Mouse (Mus musculus) midbrain, embryonic 15.5 days (tissue): Measurements from ENCODE around the gene Gmfb. TPM values are rescaled to one million over a fixed set of nuclear protein-coding genes. Genes with fewer than 3 reads are reported as not detected.

ENCODE experiments used
- ATAC-seq: fragments of 200-750 bp; cut with Nextera tagmentation; replicated peaks from 2 replicates; pipeline ENCODE4 v1.8.0; 2017; ENCODE audit warnings: moderate TSS enrichment
- H3K27ac ChIP-seq: fragments of 300-500 bp; sonication (generic); 2 replicates; pipeline ENCODE4 v1.5.1; 2015; ENCODE audit warnings: mild to moderate bottlenecking, inconsistent platforms
- H3K27me3 ChIP-seq: fragments of 300-500 bp; sonication (generic); replicated peaks from 2 replicates; pipeline ENCODE4 v1.6.1; 2015; ENCODE audit warnings: inconsistent platforms
- H3K36me3 ChIP-seq: fragments of 300-500 bp; sonication (generic); replicated peaks from 2 replicates; pipeline ENCODE4 v1.6.1; 2015; ENCODE audit warnings: inconsistent platforms
- H3K4me1 ChIP-seq: fragments of 300-500 bp; sonication (generic); 2 replicates; pipeline ENCODE4 v1.6.1; 2015; ENCODE audit warnings: inconsistent platforms
- H3K4me2 ChIP-seq: fragments of 300-500 bp; sonication (generic); 2 replicates; pipeline ENCODE4 v1.6.1; 2015; ENCODE audit warnings: inconsistent platforms, mild to moderate bottlenecking, moderate library complexity
- H3K4me3 ChIP-seq: fragments of 300-500 bp; sonication (generic); 2 replicates; pipeline ENCODE4 v1.5.1; 2015; ENCODE audit warnings: mild to moderate bottlenecking, inconsistent platforms
- H3K9ac ChIP-seq: fragments of 300-500 bp; sonication (generic); 2 replicates; pipeline ENCODE4 v1.6.1; 2015; ENCODE audit warnings: mild to moderate bottlenecking, inconsistent platforms
- H3K9me3 ChIP-seq: fragments of 300-500 bp; sonication (generic); 2 replicates; pipeline ENCODE4 v1.6.1; 2016; ENCODE audit warnings: inconsistent platforms
- WGBS: fragments of 180-500 bp; shearing (Covaris S2); methylation state at CpG from one replicate; pipeline ENCODE4 v1.1.7; 2015; ENCODE audit warnings: mixed read lengths; 5-methylcytosine and 5-hydroxymethylcytosine counted together
- polyA plus RNA-seq: library from polyadenylated mRNA; unstranded; fragments of >200 nt; fragmentation: Nextera tagmentation; extraction: Ambion mirVana; gene quantifications from 2 replicates; pipeline ENCODE4 v1.2.1, GENCODE M21; 2015

Gene Gmfb
- polyA plus RNA-seq, 1 experiment from 2014 or later = 125 TPM

GRCm38 (mm10) chr14:46767116-46767515 lies 54.9 kb downstream of the Gmfb start:
- Histone ChIP-seq H3K9ac (no peak overlapping the region), H3K27ac (no peak overlapping the region), H3K4me2 (no peak overlapping the region), H3K36me3 (peaks cover 6% of the 10 kb centered on the region; the same call in 1 of the 2 replicates), H3K9me3 (no peaks in the 10 kb centered on the region), H3K4me1 (no peaks in the 10 kb centered on the region), H3K4me3 (no peak overlapping the region), H3K27me3 (no peaks in the 10 kb centered on the region)
- no peak for ATAC-seq
- WGBS = 86% methylated on average over 12 of the region's 12 CpGs

- H3K4me1 ChIP-seq = peaks cover 7% of the 10 kb centered on the region; the same call in 1 of the 2 replicates
- peak overlapping the region; percentile 55 for H3K4me3 ChIP-seq
- no peak for ATAC-seq
- no peaks in the 10 kb centered on the region for H3K9me3 ChIP-seq
- no peaks in the 10 kb centered on the region for H3K36me3 ChIP-seq
- no peak overlapping the region for H3K27ac ChIP-seq
- peak overlapping the region; percentile 85 for H3K4me2 ChIP-seq
- no peak overlapping the region for H3K9ac ChIP-seq
- WGBS = 50% methylated on average over 6 of the region's 6 CpGs
- H3K27me3 ChIP-seq = no peaks in the 10 kb centered on the region
Observed at GRCm38 (mm10) chr14:46761186-46761585, 60.9 kb downstream of the Gmfb start.

GRCm38 (mm10) chr14:46760355-46761029 lies 61.5 kb downstream of the Gmfb start, which contains the start of gene Cdkn3:
Gene Cdkn3 (plus strand): TSS chr14:46760541.
- peak; percentile 100 for ATAC-seq
- Histone ChIP-seq H3K4me3 (peak within 1 kb of the TSS; percentile 55), H3K36me3 (no peaks in the 10 kb centered on the region), H3K27ac (peak within 1 kb of the TSS; percentile 6; the same call in 1 of the 2 replicates), H3K9me3 (no peaks in the 10 kb centered on the region), H3K4me1 (peaks cover 7% of the 10 kb centered on the region; the same call in 1 of the 2 replicates), H3K9ac (peak within 1 kb of the TSS; percentile 56), H3K4me2 (peak within 1 kb of the TSS; percentile 85), H3K27me3 (no peaks in the 10 kb centered on the region)
- WGBS = under 1% methylated on average over 54 of the region's 54 CpGs

GRCm38 (mm10) chr14:46759970-46760354 lies 62.1 kb downstream of the Gmfb start:
- Histone ChIP-seq H3K36me3 (no peaks in the 10 kb centered on the region), H3K27ac (no peak overlapping the region), H3K4me1 (peaks cover 7% of the 10 kb centered on the region; the same call in 1 of the 2 replicates), H3K4me2 (peak overlapping the region; percentile 85), H3K4me3 (peak overlapping the region; percentile 55), H3K9ac (no peak overlapping the region), H3K27me3 (no peaks in the 10 kb centered on the region), H3K9me3 (no peaks in the 10 kb centered on the region)
- 2% methylated on average over 7 of the region's 7 CpGs for WGBS
- ATAC-seq = peak; percentile 57

Other genes starting within 250 kb of the Gmfb start
- 8.6 TPM in 2 replicates for gene Cdkn3, start 61.7 kb downstream of the Gmfb start, polyA plus RNA-seq
- 165 and 170 TPM in 2 replicates for gene Cnih1, start 33.8 kb downstream of the Gmfb start, polyA plus RNA-seq
- 17.9 and 20.1 TPM in 2 replicates for gene Cgrrf1, start 9.9 kb upstream of the Gmfb start, polyA plus RNA-seq
- gene Samd4, start 60.6 kb upstream of the Gmfb start, polyA plus RNA-seq = 4.2 and 4.5 TPM in 2 replicates